Mouse (Mus musculus): Measurements from ENCODE around the gene Epb42.

DNA sequence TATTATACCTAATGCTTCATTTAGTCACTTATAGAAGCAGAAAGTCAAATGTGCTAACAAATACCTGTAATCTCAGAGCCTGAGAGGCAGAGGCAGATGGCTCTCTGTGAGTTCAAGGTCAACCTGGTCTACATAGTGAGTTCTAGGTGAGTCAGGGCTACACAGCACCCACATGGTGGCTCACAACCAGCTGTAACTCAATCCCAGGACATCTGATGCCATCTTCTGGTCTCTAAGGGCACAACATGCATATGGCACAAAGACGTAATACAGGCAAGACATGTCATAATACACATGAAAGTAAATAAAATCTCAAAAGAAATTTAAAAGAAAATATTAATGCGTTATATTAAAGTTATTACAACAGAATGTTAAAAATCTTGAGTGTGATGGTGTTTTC lies 33.3 kb downstream of the Epb42 start:
- TF ChIP-seq CTCF (IDR thresholded peaks at IDR 0.05; ENCODE audit: low read depth, low read length) (no peak), POLR2A (IDR thresholded peaks at IDR 0.05; ENCODE audit: extremely low read depth, insufficient read depth, low read length) (no peak)

All from liver, adult 2 months (tissue).